Mouse (Mus musculus) kidney, postnatal 0 days (tissue): Measurements from ENCODE around the gene Ccr6. TPM values are rescaled to one million over a fixed set of nuclear protein-coding genes. Genes with fewer than 3 reads are reported as not detected.

Experiments
- ATAC-seq: fragments of 200-750 bp; cut with Nextera tagmentation; replicated peaks from 2 replicates; pipeline ENCODE4 v1.8.0; 2017; ENCODE audit warnings: low read depth, moderate number of reproducible peaks, moderate TSS enrichment, moderate library complexity; ENCODE audit not compliant: low FRiP score
- DNase-seq: peaks from one replicate; pipeline ENCODE4 v3.0.0-alpha.2; 2016; ENCODE audit warnings: low spot score
- H3K27ac ChIP-seq: fragments of 300-500 bp; sonication (generic); 2 replicates; pipeline ENCODE4 v1.5.1; 2014; ENCODE audit warnings: mild to moderate bottlenecking
- H3K27me3 ChIP-seq: fragments of 300-500 bp; sonication (generic); 2 replicates; pipeline ENCODE4 v1.6.1; 2014; ENCODE audit warnings: low read length, mixed read lengths; ENCODE audit not compliant: insufficient read depth
- H3K36me3 ChIP-seq: fragments of 300-500 bp; sonication (generic); 2 replicates; pipeline ENCODE4 v1.6.1; 2014; ENCODE audit warnings: low read length, mixed read lengths; ENCODE audit not compliant: insufficient read depth
- H3K4me1 ChIP-seq: fragments of 300-500 bp; sonication (generic); replicated peaks from 2 replicates; pipeline ENCODE4 v1.6.1; 2014; ENCODE audit warnings: antibody characterized with exemption, low read length, mixed read lengths; ENCODE audit not compliant: insufficient read depth
- H3K4me2 ChIP-seq: fragments of 300-500 bp; sonication (generic); 2 replicates; pipeline ENCODE4 v1.6.1; 2014; ENCODE audit warnings: mild to moderate bottlenecking, low read length, moderate library complexity, mixed read lengths
- H3K4me3 ChIP-seq: fragments of 300-500 bp; sonication (generic); replicated peaks from 2 replicates; pipeline ENCODE4 v1.5.1; 2014; ENCODE audit warnings: low read depth, low read length
- H3K9ac ChIP-seq: fragments of 300-500 bp; sonication (generic); 2 replicates; pipeline ENCODE4 v1.6.1; 2014; ENCODE audit warnings: low read depth, low read length
- H3K9me3 ChIP-seq: fragments of 300-500 bp; sonication (generic); replicated peaks from 2 replicates; pipeline ENCODE4 v1.6.1; 2016; ENCODE audit warnings: low read length, inconsistent platforms, mixed read lengths
- CTCF ChIP-seq: IDR thresholded peaks from 2 replicates; pipeline ENCODE4 v1.5.1; 2016; ENCODE audit warnings: antibody characterized with exemption, low read depth, mild to moderate bottlenecking, moderate library complexity
- whole genome bisulfite sequencing: fragments of 180-500 bp; shearing (Covaris S2); extraction: QIAGEN DNeasy Blood & Tissue Kit; methylation state at CpG from one replicate; pipeline ENCODE4 v1.1.7; 2014; 5-methylcytosine and 5-hydroxymethylcytosine counted together
- polyA plus RNA-seq: library from polyadenylated mRNA; unstranded; fragments of >200 nt; fragmentation: Nextera tagmentation; extraction: Ambion mirVana; gene quantifications from 2 replicates; pipeline ENCODE4 v1.2.1, GENCODE M21; 2015

The Ccr6 gene
- polyA plus RNA-seq, result not detected in 2 replicates

- H3K36me3 ChIP-seq, result no peaks in the 10 kb centered on the region
- no peak within 1 kb of the TSS for H3K27ac ChIP-seq
- no peak within 1 kb of the TSS for H3K4me3 ChIP-seq
- DNase-seq, result no peak
- no peak for TF ChIP-seq CTCF
- no peaks in the 10 kb centered on the region; the same call in 1 of the 2 replicates for H3K4me1 ChIP-seq
- 78% methylated on average over 3 of the region's 3 CpGs for WGBS
- no peak for ATAC-seq
- H3K9ac ChIP-seq, result no peak within 1 kb of the TSS
- no peaks in the 10 kb centered on the region for H3K27me3 ChIP-seq
- H3K4me2 ChIP-seq, result no peak within 1 kb of the TSS
- H3K9me3 ChIP-seq, result no peaks in the 10 kb centered on the region
Observed at GRCm38 (mm10) chr17:8235743-8236142, at the start of gene Ccr6. Gene Ccr6 (plus strand): TSS chr17:8236043.

GRCm38 (mm10) chr17:8193678-8194077 lies 42.2 kb upstream of the Ccr6 start:
- Histone ChIP-seq H3K4me3 (no peak overlapping the region), H3K27ac (no peak overlapping the region), H3K9ac (no peak overlapping the region), H3K4me2 (no peak overlapping the region), H3K4me1 (no peaks in the 10 kb centered on the region), H3K27me3 (no peaks in the 10 kb centered on the region), H3K36me3 (peaks cover 51% of the 10 kb centered on the region), H3K9me3 (no peaks in the 10 kb centered on the region)
- no peak for TF ChIP-seq CTCF
- peak; percentile 5 for DNase-seq
- no peak for ATAC-seq
- WGBS, result 46% methylated on average over 8 of the region's 8 CpGs

- Histone ChIP-seq H3K4me2 (no peak overlapping the region), H3K27me3 (no peaks in the 10 kb centered on the region), H3K36me3 (peaks cover 36% of the 10 kb centered on the region), H3K27ac (no peak overlapping the region), H3K4me3 (no peak overlapping the region), H3K9me3 (no peaks in the 10 kb centered on the region), H3K9ac (no peak overlapping the region), H3K4me1 (no peaks in the 10 kb centered on the region)
- TF ChIP-seq CTCF, result no peak
- DNase-seq (no peak), ATAC-seq (no peak)
- WGBS, result 89% methylated on average over 8 of the region's 8 CpGs
Observed at GRCm38 (mm10) chr17:8195685-8196376, 40.0 kb upstream of the Ccr6 start.

GRCm38 (mm10) chr17:8197652-8198051 lies 38.2 kb upstream of the Ccr6 start:
- Histone ChIP-seq H3K36me3 (peaks cover 27% of the 10 kb centered on the region), H3K9ac (no peak overlapping the region), H3K27me3 (no peaks in the 10 kb centered on the region), H3K4me1 (no peaks in the 10 kb centered on the region), H3K9me3 (no peaks in the 10 kb centered on the region), H3K4me3 (no peak overlapping the region), H3K4me2 (no peak overlapping the region), H3K27ac (no peak overlapping the region)
- DNase-seq, result peak; percentile 61
- no peak; the same call in 1 of the 2 replicates for ATAC-seq
- TF ChIP-seq CTCF, result peak; percentile 59
- 68% methylated on average over 3 of the region's 3 CpGs for WGBS

- Histone ChIP-seq H3K4me3 (no peak overlapping the region), H3K9me3 (no peaks in the 10 kb centered on the region), H3K4me1 (no peaks in the 10 kb centered on the region), H3K4me2 (no peak overlapping the region), H3K27me3 (no peaks in the 10 kb centered on the region), H3K9ac (no peak overlapping the region), H3K36me3 (peaks cover 21% of the 10 kb centered on the region), H3K27ac (no peak overlapping the region)
- no peak for ATAC-seq
- 83% methylated on average over 11 of the region's 11 CpGs for WGBS
- no peak for DNase-seq
- TF ChIP-seq CTCF, result no peak
Observed at GRCm38 (mm10) chr17:8199067-8199935, 36.5 kb upstream of the Ccr6 start.

- 71% methylated on average over 1 of the region's 1 CpGs for WGBS
- DNase-seq, result no peak
- no peak for ATAC-seq
- Histone ChIP-seq H3K9me3 (no peaks in the 10 kb centered on the region), H3K4me3 (no peak overlapping the region), H3K27me3 (no peaks in the 10 kb centered on the region), H3K9ac (no peak overlapping the region), H3K27ac (no peak overlapping the region), H3K4me1 (no peaks in the 10 kb centered on the region), H3K4me2 (no peak overlapping the region), H3K36me3 (peaks cover 15% of the 10 kb centered on the region)
- TF ChIP-seq CTCF, result no peak
Observed at GRCm38 (mm10) chr17:8199936-8200330, 35.9 kb upstream of the Ccr6 start.
